ENCODE assay signal across 9 mouse cellular contexts in genomic region chr9:35360139-35361100, GRCm38 (mm10).
DNase-seq lines count a peak whose midpoint lies in the region; ATAC-seq and TF ChIP-seq lines count a peak whose summit lies in the region.
"Had no signal": no experiment of that assay in that cellular context is flagged by ENCODE, and none has a peak within 500 bp of the region (broad histone marks: within the 10 kb centered on the region; RNA-seq: fewer than 3 reads in every experiment).

No protein-coding gene starts in this region.

- H3K4me3 ChIP-seq in heart, embryonic 11.5 days (ENCODE audit: low read depth, low read length) = no peak overlapping the region
- no peak overlapping the region for H3K4me3 ChIP-seq in lung, postnatal 0 days (ENCODE audit: low read depth, low read length)
- H3K4me3 ChIP-seq: megakaryocyte, embryonic 14.5 days had no signal

- peak overlapping the region; percentile 6; the same call in 1 of the 2 replicates for H3K4me2 ChIP-seq in heart, embryonic 11.5 days
- no peak overlapping the region for H3K4me2 ChIP-seq in lung, postnatal 0 days (replicated peaks; ENCODE audit: low read depth, low read length)

- H3K27ac ChIP-seq in heart, embryonic 11.5 days (ENCODE audit: low read depth, low read length) = peak overlapping the region; percentile 66
- H3K27ac ChIP-seq in lung, postnatal 0 days (ENCODE audit: low read length) = no peak overlapping the region

- 21% methylated on average over 6 of the region's 6 CpGs for WGBS in heart, embryonic 11.5 days (ENCODE audit: insufficient replicate concordance)
- 15% methylated on average over 6 of the region's 6 CpGs for WGBS in lung, postnatal 0 days

- H3K27me3 ChIP-seq in heart, embryonic 11.5 days (ENCODE audit: control insufficient read depth, insufficient read depth, low read length) = no peaks in the 10 kb centered on the region
- no peaks in the 10 kb centered on the region for H3K27me3 ChIP-seq in lung, postnatal 0 days (replicated peaks; ENCODE audit: insufficient read depth, low read length)

- H3K4me1 ChIP-seq in heart, embryonic 11.5 days (ENCODE audit: control insufficient read depth, insufficient read depth, low read length) = peaks cover 23% of the 10 kb centered on the region
- H3K4me1 ChIP-seq in lung, postnatal 0 days (ENCODE audit: insufficient read depth, low read depth, low read length) = peaks cover 15% of the 10 kb centered on the region; the same call in 1 of the 2 replicates
- H3K4me1 ChIP-seq: megakaryocyte, embryonic 14.5 days had no signal

- 0 out of 2 replicates have a peak overlapping the region, but pooled peaks have one; percentile 28 for H3K9ac ChIP-seq in heart, embryonic 11.5 days (ENCODE audit: low read depth, low read length)
- H3K9ac ChIP-seq in lung, postnatal 0 days (replicated peaks; ENCODE audit: low read depth) = no peak overlapping the region

- no peaks in the 10 kb centered on the region for H3K36me3 ChIP-seq in heart, embryonic 11.5 days (ENCODE audit: control insufficient read depth, insufficient read depth, low read length)
- H3K36me3 ChIP-seq in lung, postnatal 0 days (ENCODE audit: insufficient read depth, low read length) = no peaks in the 10 kb centered on the region

- no peak for TF ChIP-seq CTCF in lung, postnatal 0 days (IDR thresholded peaks at IDR 0.05)

- no peak for TF ChIP-seq EP300 in lung, postnatal 0 days (IDR thresholded peaks at IDR 0.05)

- ATAC-seq in heart, embryonic 11.5 days (replicated peaks; ENCODE audit: insufficient number of reproducible peaks, low FRiP score, low TSS enrichment) = no peak
- peak; percentile 45 for ATAC-seq in lung, postnatal 0 days

- no peaks in the 10 kb centered on the region for H3K9me3 ChIP-seq in heart, embryonic 11.5 days (replicated peaks; ENCODE audit: control insufficient read depth, low read length)
- H3K9me3 ChIP-seq in lung, postnatal 0 days (ENCODE audit: low read length) = no peaks in the 10 kb centered on the region
- H3K9me3 ChIP-seq: megakaryocyte, embryonic 14.5 days had no signal

- DNase-seq in cerebellum, adult 8-10 months = peak; percentile 33
- no peak for DNase-seq in cerebellum, adult 18-20 months
- DNase-seq in cerebellum, postnatal 25 days = peak; percentile 41 to 70
- DNase-seq in kidney, adult 9 months = peak; percentile 39
- DNase-seq in lung, postnatal 0 days (ENCODE audit: low spot score) = peak; percentile 31
- DNase-seq in testis, postnatal 14 days (ENCODE audit: low spot score) = peak; percentile 72
- no peak for DNase-seq in thymus, adult 18-20 months

Comparison
In these comparisons a context has a peak if more than half of its experiments do, and no peak if none do; other contexts are left out.
1. DNase-seq: peak in cerebellum, adult 8-10 months (single experiment), cerebellum, postnatal 25 days (2 of 2), kidney, adult 9 months (single experiment), lung, postnatal 0 days (single experiment) and testis, postnatal 14 days (single experiment); none in cerebellum, adult 18-20 months (0 of 2) and thymus, adult 18-20 months (0 of 2).